Mouse (Mus musculus) C2C12 (cell line): Measurements from ENCODE around the gene Vax1.

Experiments used
- CEBPB ChIP-seq: IDR thresholded peaks from one replicate; pipeline ENCODE4 v1.6.1; 2011; ENCODE audit warnings: low read depth, mild to moderate bottlenecking, control low read depth, moderate library complexity
- CTCF ChIP-seq: IDR thresholded peaks from one replicate; pipeline ENCODE4 v1.5.1; 2011; ENCODE audit not compliant: control insufficient read depth, insufficient read depth, insufficient read length
- FOSL1 ChIP-seq: IDR thresholded peaks from one replicate; pipeline ENCODE4 v1.8.0; 2011; ENCODE audit warnings: mild to moderate bottlenecking, low read length; ENCODE audit not compliant: poor library complexity, insufficient read depth, severe bottlenecking
- MAX ChIP-seq: IDR thresholded peaks from one replicate; pipeline ENCODE4 v1.6.1; 2011; ENCODE audit warnings: mild to moderate bottlenecking, control low read depth

GRCm38 (mm10) chr19:59165577-59165976 lies 4.3 kb downstream of the Vax1 start:
- TF ChIP-seq CEBPB (no peak), CTCF (no peak), MAX (no peak), FOSL1 (no peak)
